Mouse (Mus musculus) hindbrain, embryonic 15.5 days (tissue): Measurements from ENCODE around the gene Snrpd3. TPM values are rescaled to one million over a fixed set of nuclear protein-coding genes. Genes with fewer than 3 reads are reported as not detected.

Source experiments
- ATAC-seq: fragments of 200-750 bp; cut with Nextera tagmentation; 2 replicates; pipeline ENCODE4 v1.8.0; 2017; ENCODE audit warnings: low read depth, moderate number of reproducible peaks, moderate TSS enrichment; ENCODE audit not compliant: low FRiP score
- H3K27ac ChIP-seq: fragments of 300-500 bp; sonication (generic); replicated peaks from 2 replicates; pipeline ENCODE4 v1.5.1; 2015; ENCODE audit warnings: mild to moderate bottlenecking, inconsistent platforms
- H3K27me3 ChIP-seq: fragments of 300-500 bp; sonication (generic); 2 replicates; pipeline ENCODE4 v1.6.1; 2015; ENCODE audit warnings: control low read depth, inconsistent platforms
- H3K36me3 ChIP-seq: fragments of 300-500 bp; sonication (generic); 2 replicates; pipeline ENCODE4 v1.6.1; 2015; ENCODE audit warnings: control low read depth, inconsistent platforms
- H3K4me1 ChIP-seq: fragments of 300-500 bp; sonication (generic); replicated peaks from 2 replicates; pipeline ENCODE4 v1.6.1; 2015; ENCODE audit warnings: control low read depth, inconsistent platforms
- H3K4me2 ChIP-seq: fragments of 300-500 bp; sonication (generic); 2 replicates; pipeline ENCODE4 v1.6.1; 2015; ENCODE audit warnings: moderate library complexity, mild to moderate bottlenecking, inconsistent platforms
- H3K4me3 ChIP-seq: fragments of 300-500 bp; sonication (generic); 2 replicates; pipeline ENCODE4 v1.5.1; 2015; ENCODE audit warnings: mild to moderate bottlenecking, inconsistent platforms
- H3K9ac ChIP-seq: fragments of 300-500 bp; sonication (generic); 2 replicates; pipeline ENCODE4 v1.6.1; 2015; ENCODE audit warnings: inconsistent platforms
- H3K9me3 ChIP-seq: fragments of 300-500 bp; sonication (generic); 2 replicates; pipeline ENCODE4 v1.6.1; 2016; ENCODE audit warnings: control low read depth, inconsistent platforms
- WGBS: fragments of 180-500 bp; shearing (Covaris S2); methylation state at CpG from one replicate; pipeline ENCODE4 v1.1.7; 2015; 5-methylcytosine and 5-hydroxymethylcytosine counted together
- polyA plus RNA-seq: library from polyadenylated mRNA; unstranded; fragments of >200 nt; fragmentation: Nextera tagmentation; extraction: Ambion mirVana; gene quantifications from 2 replicates; pipeline ENCODE4 v1.2.1, GENCODE M21; 2015

Gene Snrpd3
- polyA plus RNA-seq, 1 experiment from 2014 or later = 132 TPM

DNA sequence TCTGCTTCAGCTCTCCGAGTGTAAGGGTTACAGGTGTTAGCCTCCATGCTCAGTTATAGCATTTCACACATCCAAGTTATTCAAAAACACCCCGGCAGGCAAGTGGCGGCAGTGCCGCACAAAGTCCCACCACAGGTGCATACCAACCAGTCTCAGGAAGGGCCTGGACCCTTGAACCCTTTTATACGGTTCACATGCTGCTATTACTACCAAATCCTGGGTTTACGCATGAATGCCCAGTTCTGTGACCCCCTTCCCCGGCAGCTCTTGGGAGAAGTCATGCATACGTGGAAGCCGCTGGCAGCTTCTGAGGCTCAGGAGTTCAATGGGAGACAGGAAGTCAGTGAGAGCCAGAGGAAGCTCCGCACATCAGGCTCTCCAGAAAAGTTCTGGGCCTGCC lies 55.8 kb downstream of the Snrpd3 start:
- Histone ChIP-seq H3K27me3 (no peaks in the 10 kb centered on the region), H3K4me2 (no peak overlapping the region), H3K27ac (no peak overlapping the region), H3K9me3 (no peaks in the 10 kb centered on the region), H3K4me3 (no peak overlapping the region), H3K36me3 (no peaks in the 10 kb centered on the region), H3K9ac (no peak overlapping the region), H3K4me1 (no peaks in the 10 kb centered on the region)
- no peak for ATAC-seq
- 49% methylated on average over 10 of the region's 10 CpGs for WGBS

DNA sequence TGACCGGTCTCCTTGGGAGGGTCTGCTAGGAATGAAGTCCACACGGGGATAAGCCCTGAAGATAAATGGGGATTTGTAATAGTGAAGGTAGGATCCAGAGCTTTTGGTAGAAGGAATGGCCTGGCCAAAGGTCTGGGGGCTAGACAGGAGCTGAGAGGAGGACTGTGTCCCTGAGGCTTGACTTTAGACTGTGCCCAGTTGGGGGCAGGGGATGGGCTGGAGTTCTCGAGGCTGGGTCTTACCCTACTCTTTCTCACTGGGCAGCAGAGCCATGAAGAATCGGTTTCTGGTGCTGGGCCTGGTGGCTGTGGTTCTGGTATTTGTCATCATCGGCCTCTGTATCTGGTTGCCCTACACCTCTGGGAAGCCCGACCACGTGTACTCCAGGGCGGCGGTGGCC lies 56.6 kb downstream of the Snrpd3 start:
- Histone ChIP-seq H3K27ac (no peak overlapping the region), H3K27me3 (no peaks in the 10 kb centered on the region), H3K9ac (no peak overlapping the region), H3K4me3 (no peak overlapping the region), H3K4me1 (no peaks in the 10 kb centered on the region), H3K4me2 (no peak overlapping the region), H3K36me3 (no peaks in the 10 kb centered on the region), H3K9me3 (no peaks in the 10 kb centered on the region)
- ATAC-seq = no peak
- 91% methylated on average over 9 of the region's 9 CpGs for WGBS

DNA sequence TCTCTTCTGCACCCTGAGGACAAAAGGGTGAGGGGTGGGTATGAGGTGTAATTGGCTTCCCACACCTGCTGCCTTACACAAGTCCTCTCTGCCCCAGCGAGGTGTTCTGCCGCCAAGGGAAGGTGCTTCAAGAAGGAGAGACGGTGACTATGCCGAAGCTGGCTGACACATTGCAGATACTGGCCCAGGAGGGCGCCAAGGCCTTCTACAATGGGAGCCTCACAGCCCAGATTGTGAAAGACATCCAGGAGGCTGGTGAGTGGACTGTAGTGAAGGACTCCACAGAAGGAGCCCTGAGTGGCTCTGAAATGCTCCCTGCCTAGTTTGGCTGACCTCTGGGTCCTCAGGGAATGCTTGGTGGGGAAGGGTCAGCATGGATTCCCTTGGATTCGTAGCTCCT lies 61.8 kb downstream of the Snrpd3 start:
- H3K4me2 ChIP-seq = no peak overlapping the region
- H3K9me3 ChIP-seq = no peaks in the 10 kb centered on the region
- H3K36me3 ChIP-seq = no peaks in the 10 kb centered on the region
- WGBS = 82% methylated on average over 6 of the region's 6 CpGs
- no peak overlapping the region for H3K4me3 ChIP-seq
- H3K4me1 ChIP-seq = no peaks in the 10 kb centered on the region
- H3K9ac ChIP-seq = no peak overlapping the region
- ATAC-seq = no peak
- no peaks in the 10 kb centered on the region for H3K27me3 ChIP-seq
- no peak overlapping the region for H3K27ac ChIP-seq

DNA sequence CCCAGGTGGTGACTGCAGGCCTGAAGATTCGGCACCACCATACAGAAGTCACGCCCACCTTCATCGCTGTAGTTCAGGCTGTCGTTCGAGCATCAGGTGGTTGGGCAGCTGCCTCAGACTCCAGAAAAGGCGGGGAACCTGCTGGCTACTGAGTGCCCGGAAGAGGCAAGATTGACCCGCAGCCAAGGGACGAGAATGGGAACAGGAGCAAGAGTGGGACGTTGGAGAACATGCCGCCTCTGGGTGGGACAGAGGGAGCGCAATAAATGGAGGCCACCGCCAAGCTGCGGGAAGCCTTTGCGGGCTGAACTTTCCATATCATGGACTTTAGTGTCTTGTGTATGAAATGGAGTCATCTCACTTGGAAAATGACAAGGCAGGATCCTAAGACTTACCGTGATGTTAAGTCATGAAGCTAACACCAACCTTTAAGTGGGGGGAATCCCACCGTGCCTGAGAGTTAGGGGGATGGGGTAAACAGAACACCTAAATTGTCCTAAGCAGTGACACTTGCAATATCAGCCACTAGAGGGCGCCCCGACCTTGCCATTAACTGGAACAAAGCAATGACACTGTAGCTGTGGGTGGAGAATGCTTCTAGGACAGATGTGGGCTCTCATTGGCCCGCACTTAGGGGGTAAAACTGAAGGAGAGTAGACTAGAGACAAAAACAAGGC lies 68.7 kb downstream of the Snrpd3 start:
- WGBS = 22% methylated on average over 20 of the region's 20 CpGs
- Histone ChIP-seq H3K27me3 (no peaks in the 10 kb centered on the region), H3K4me1 (peaks cover 17% of the 10 kb centered on the region), H3K36me3 (no peaks in the 10 kb centered on the region), H3K4me3 (no peak overlapping the region), H3K9ac (no peak overlapping the region), H3K4me2 (peak overlapping the region; percentile 41), H3K9me3 (no peaks in the 10 kb centered on the region), H3K27ac (no peak overlapping the region)
- ATAC-seq = peak; percentile 83

DNA sequence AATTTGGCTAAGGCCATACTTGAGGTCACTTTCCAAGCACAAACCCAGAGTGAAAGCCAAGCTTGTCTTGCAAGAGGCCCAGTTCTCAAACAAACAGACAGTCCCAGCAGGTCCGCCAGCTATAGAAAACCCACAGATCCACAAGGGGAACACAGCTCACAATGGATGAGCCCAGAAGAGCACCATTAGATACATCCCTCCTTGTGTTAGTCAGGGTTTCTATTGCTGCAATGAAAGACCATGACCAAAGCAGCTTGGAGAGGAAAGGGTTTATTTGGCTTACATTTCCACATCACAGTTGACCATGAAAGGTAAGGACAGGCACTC lies 69.2 kb downstream of the Snrpd3 start:
- Histone ChIP-seq H3K27me3 (no peaks in the 10 kb centered on the region), H3K27ac (no peak overlapping the region), H3K4me3 (no peak overlapping the region), H3K4me1 (peaks cover 17% of the 10 kb centered on the region), H3K9me3 (no peaks in the 10 kb centered on the region), H3K4me2 (no peak overlapping the region), H3K36me3 (no peaks in the 10 kb centered on the region), H3K9ac (no peak overlapping the region)
- 74% methylated on average over 1 of the region's 1 CpGs for WGBS
- ATAC-seq = peak; percentile 60

Other genes starting within 250 kb of the Snrpd3 start
- 3.5 and 4.1 TPM in 2 replicates for gene Adora2a, start 200.7 kb upstream of the Snrpd3 start, polyA plus RNA-seq
- gene Upb1, start 116.4 kb upstream of the Snrpd3 start, polyA plus RNA-seq = 0.47 and 0.49 TPM in 2 replicates
- 20.2 and 20.3 TPM in 2 replicates for gene Gucd1, start 421 bp downstream of the Snrpd3 start, polyA plus RNA-seq
- 38.7 and 42.4 TPM in 2 replicates for gene Lrrc75b, start 42.8 kb downstream of the Snrpd3 start, polyA plus RNA-seq
- gene Ggt1, start 44.1 kb downstream of the Snrpd3 start, polyA plus RNA-seq = 1.2 and 1.3 TPM in 2 replicates
- 2.8 and 4.5 TPM in 2 replicates for gene Ggt5, start 71.8 kb downstream of the Snrpd3 start, polyA plus RNA-seq
- 7.9 and 8.1 TPM in 2 replicates for gene Susd2, start 126.5 kb downstream of the Snrpd3 start, polyA plus RNA-seq
- gene Cabin1, start 246.8 kb downstream of the Snrpd3 start, polyA plus RNA-seq = 32.5 and 40.0 TPM in 2 replicates